Mouse (Mus musculus): ENCODE data around the gene Atxn2l. TPM values are rescaled to one million over a fixed set of nuclear protein-coding genes. Genes with fewer than 3 reads are reported as not detected.

The Atxn2l gene
- polyA plus RNA-seq, 1 experiment from 2014 or later, result 24.5 TPM

DNA sequence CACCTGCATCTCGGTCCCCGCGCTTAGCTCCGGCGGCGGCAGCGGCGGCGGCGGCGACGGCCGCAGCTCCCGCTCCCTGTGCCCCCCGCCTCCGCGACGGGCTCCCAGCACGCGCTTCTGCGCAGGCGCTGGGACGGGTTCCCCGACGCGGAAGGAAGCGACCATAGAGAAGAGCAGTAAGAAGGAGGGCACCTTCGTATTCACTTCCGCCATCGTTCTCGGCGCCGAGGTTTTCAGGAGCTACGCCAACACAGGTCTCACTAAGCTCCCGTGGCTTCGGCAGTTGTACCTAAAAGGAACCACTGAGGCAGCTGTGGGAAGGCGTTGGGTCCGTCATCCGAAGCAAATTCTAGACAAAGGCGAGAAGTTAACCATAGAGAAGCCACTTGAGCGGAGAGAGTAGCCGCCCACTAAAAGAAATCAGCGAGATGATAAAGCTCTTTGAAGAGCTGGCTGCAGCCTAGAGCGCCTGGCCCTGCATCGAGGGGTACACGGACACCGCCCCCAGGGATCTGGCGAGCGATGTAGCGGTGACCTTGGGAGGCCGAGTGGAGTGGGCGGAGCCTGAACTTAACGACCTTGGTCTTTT is 28.1 kb downstream of the Atxn2l start, which contains the start of gene Sh2b1:
Gene Sh2b1, minus strand, starts transcription at position 432 of the 589 bp plus-strand sequence.
- peak within 1 kb of the TSS; percentile 94 for H3K9ac ChIP-seq (ENCODE audit: low read depth, low read length)
- peak; percentile 88 for ATAC-seq (ENCODE audit: low read depth)
- H3K4me1 ChIP-seq (ENCODE audit: control insufficient read depth, low read depth, low read length), result peaks cover 22% of the 10 kb centered on the region
- H3K4me2 ChIP-seq (ENCODE audit: low read depth, low read length), result peak within 1 kb of the TSS; percentile 89
- WGBS (ENCODE audit: insufficient replicate concordance), result under 1% methylated on average over 53 of the region's 53 CpGs
- H3K9me3 ChIP-seq (replicated peaks; ENCODE audit: control insufficient read depth, low read length), result no peaks in the 10 kb centered on the region
- H3K36me3 ChIP-seq (ENCODE audit: control insufficient read depth, insufficient read depth), result peaks cover 9% of the 10 kb centered on the region; the same call in 1 of the 2 replicates
- no peaks in the 10 kb centered on the region for H3K27me3 ChIP-seq (ENCODE audit: control insufficient read depth, insufficient read depth, low read depth, low read length)
- peak within 1 kb of the TSS; percentile 86 for H3K4me3 ChIP-seq (ENCODE audit: low read depth, low read length)
- H3K27ac ChIP-seq (ENCODE audit: low read length), result peak within 1 kb of the TSS; percentile 88

DNA sequence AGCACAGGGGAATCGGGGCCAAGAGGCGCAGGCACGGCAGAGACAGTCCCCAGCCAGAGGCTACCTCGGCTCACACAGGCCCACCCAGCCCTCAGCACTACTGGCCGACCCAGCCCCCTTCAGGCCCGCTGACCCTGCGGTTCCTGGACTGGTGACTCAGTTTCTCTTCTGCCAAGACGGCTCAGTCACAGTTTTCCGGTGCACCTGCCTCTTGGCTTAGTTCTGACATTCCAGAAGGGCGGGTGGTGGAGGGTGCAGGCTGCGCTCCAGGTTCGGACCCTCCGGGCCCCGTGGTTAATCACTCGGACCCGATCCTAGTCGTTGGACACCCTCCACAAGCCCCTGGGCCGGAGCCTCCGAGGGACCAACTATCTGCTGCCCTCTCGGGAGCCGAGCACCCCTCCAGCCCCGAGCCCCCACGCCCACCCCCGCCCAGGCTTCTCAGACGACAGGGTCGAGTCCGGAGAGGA is 28.7 kb downstream of the Atxn2l start:
- H3K27ac ChIP-seq (ENCODE audit: low read length), result peak overlapping the region; percentile 88
- H3K9ac ChIP-seq (ENCODE audit: low read depth, low read length), result peak overlapping the region; percentile 94
- H3K27me3 ChIP-seq (ENCODE audit: control insufficient read depth, insufficient read depth, low read depth, low read length), result no peaks in the 10 kb centered on the region
- ATAC-seq (ENCODE audit: low read depth), result peak; percentile 4; the same call in 1 of the 2 replicates
- H3K4me1 ChIP-seq (ENCODE audit: control insufficient read depth, low read depth, low read length), result peaks cover 22% of the 10 kb centered on the region
- WGBS (ENCODE audit: insufficient replicate concordance), result under 1% methylated on average over 27 of the region's 27 CpGs
- H3K9me3 ChIP-seq (replicated peaks; ENCODE audit: control insufficient read depth, low read length), result no peaks in the 10 kb centered on the region
- peaks cover 11% of the 10 kb centered on the region for H3K36me3 ChIP-seq (ENCODE audit: control insufficient read depth, insufficient read depth)
- H3K4me3 ChIP-seq (ENCODE audit: low read depth, low read length), result peak overlapping the region; percentile 86
- peak overlapping the region; percentile 89 for H3K4me2 ChIP-seq (ENCODE audit: low read depth, low read length)

DNA sequence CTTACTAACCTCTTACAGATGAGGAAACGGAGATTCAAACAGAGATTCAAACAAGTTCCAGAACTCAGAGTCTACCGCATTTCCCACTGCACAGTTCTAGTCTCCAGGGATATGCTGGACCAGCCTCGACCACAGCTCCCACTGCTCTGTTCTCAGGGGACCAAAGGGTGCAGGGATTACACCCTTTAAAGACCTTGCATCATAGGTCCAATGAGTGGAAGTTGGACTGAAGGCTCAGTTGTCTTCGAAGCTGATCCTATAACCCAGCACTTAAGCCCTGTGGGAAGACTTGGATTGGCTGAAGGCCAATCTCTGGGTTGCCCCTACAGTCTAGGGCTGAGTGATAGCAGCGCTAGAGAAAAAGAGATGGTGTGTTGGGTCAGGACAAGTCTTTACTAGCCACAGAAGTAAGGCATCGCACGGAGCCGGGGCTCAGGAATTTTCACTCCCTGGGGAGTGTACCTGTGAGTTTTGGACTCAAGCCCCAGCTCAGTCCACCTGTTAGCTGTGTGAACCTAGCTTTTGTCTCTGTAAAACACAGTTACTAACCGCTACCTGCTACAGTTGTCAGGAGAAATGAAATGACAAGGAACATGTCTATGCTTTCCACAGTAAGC is 29.7 kb downstream of the Atxn2l start:
- Histone ChIP-seq H3K9me3 (replicated peaks; ENCODE audit: control insufficient read depth, low read length) (no peaks in the 10 kb centered on the region), H3K4me1 (ENCODE audit: control insufficient read depth, low read depth, low read length) (peaks cover 22% of the 10 kb centered on the region), H3K27ac (ENCODE audit: low read length) (peak overlapping the region; percentile 23; the same call in 1 of the 2 replicates), H3K4me2 (ENCODE audit: low read depth, low read length) (peak overlapping the region; percentile 89), H3K9ac (ENCODE audit: low read depth, low read length) (no peak overlapping the region; the same call in 1 of the 2 replicates), H3K4me3 (ENCODE audit: low read depth, low read length) (peak overlapping the region; percentile 86), H3K27me3 (ENCODE audit: control insufficient read depth, insufficient read depth, low read depth, low read length) (no peaks in the 10 kb centered on the region), H3K36me3 (ENCODE audit: control insufficient read depth, insufficient read depth) (peaks cover 16% of the 10 kb centered on the region)
- WGBS (ENCODE audit: insufficient replicate concordance), result 68% methylated on average over 9 of the region's 9 CpGs
- no peak for ATAC-seq (ENCODE audit: low read depth)

DNA sequence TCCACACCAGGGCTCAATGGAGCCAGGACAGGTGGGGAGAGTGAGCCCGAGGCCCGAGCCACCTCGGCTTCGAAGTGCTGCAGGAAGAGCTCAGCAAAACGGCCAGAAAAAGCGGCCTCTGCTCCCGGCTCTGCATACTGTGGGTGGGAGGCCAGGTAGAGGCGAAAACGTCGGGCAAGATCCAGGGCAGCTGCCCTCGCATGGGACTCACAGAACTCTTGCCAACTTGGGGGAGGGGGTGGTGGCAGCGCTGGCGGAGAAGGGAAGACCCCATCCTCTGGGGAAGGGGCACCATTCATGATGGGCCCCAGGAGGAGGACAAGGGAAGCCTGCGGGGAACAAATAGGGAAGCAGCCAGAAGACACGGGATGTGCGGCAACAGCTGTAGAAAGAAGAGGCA is 30.5 kb downstream of the Atxn2l start:
- Histone ChIP-seq H3K9me3 (replicated peaks; ENCODE audit: control insufficient read depth, low read length) (no peaks in the 10 kb centered on the region), H3K4me3 (ENCODE audit: low read depth, low read length) (no peak overlapping the region), H3K4me1 (ENCODE audit: control insufficient read depth, low read depth, low read length) (peaks cover 22% of the 10 kb centered on the region), H3K27me3 (ENCODE audit: control insufficient read depth, insufficient read depth, low read depth, low read length) (no peaks in the 10 kb centered on the region), H3K4me2 (ENCODE audit: low read depth, low read length) (peak overlapping the region; percentile 89; the same call in 1 of the 2 replicates), H3K9ac (ENCODE audit: low read depth, low read length) (no peak overlapping the region; the same call in 1 of the 2 replicates), H3K27ac (ENCODE audit: low read length) (peak overlapping the region; percentile 49), H3K36me3 (ENCODE audit: control insufficient read depth, insufficient read depth) (peaks cover 22% of the 10 kb centered on the region)
- WGBS (ENCODE audit: insufficient replicate concordance), result 40% methylated on average over 16 of the region's 16 CpGs
- no peak for ATAC-seq (ENCODE audit: low read depth)

DNA sequence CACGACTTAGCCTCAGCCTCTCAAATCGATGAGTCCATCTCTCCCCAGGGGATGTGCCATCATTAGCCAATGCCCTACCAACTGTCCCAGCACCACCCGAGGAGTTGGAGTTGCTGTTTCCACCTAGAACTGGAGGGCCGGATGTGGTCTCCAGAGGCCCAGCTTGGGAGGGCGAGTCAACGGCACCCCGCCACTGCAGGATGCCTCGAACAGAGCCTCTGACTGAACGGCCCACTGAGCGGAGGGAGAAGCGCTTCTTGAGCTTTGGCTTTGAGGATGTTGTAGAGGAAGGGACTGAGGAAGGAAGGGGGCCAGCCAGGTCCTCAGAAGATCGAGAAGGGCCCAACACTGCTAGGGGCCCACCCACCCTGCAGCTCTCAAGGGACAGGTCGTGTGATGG is 30.9 kb downstream of the Atxn2l start:
- peaks cover 22% of the 10 kb centered on the region for H3K4me1 ChIP-seq (ENCODE audit: control insufficient read depth, low read depth, low read length)
- no peaks in the 10 kb centered on the region for H3K9me3 ChIP-seq (replicated peaks; ENCODE audit: control insufficient read depth, low read length)
- H3K9ac ChIP-seq (ENCODE audit: low read depth, low read length), result no peak overlapping the region; the same call in 1 of the 2 replicates
- H3K4me3 ChIP-seq (ENCODE audit: low read depth, low read length), result peak overlapping the region; percentile 5; the same call in 1 of the 2 replicates
- H3K36me3 ChIP-seq (ENCODE audit: control insufficient read depth, insufficient read depth), result peaks cover 26% of the 10 kb centered on the region
- H3K4me2 ChIP-seq (ENCODE audit: low read depth, low read length), result peak overlapping the region; percentile 89; the same call in 1 of the 2 replicates
- peak overlapping the region; percentile 49 for H3K27ac ChIP-seq (ENCODE audit: low read length)
- WGBS (ENCODE audit: insufficient replicate concordance), result 40% methylated on average over 13 of the region's 13 CpGs
- ATAC-seq (ENCODE audit: low read depth), result no peak
- no peaks in the 10 kb centered on the region for H3K27me3 ChIP-seq (ENCODE audit: control insufficient read depth, insufficient read depth, low read depth, low read length)

DNA sequence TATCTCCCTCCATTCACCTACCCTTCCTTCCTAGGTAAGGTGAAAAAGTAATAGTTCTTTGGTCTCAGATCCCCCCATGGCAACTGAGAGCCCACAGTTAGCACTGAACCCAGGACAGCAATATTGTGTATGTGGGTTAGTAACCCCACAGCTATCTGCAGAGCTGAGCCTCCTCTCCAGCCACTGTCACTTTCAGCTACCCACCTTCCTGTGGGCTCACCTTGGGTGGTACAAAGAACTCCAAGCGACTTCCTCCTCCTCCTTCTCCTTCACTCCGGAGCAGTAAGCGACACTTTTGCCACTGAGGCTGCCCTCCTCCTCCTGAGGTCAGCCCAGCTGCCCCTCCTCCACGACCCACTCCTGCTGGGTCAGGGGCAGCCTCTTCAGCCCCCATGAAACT is 31.4 kb downstream of the Atxn2l start:
- no peaks in the 10 kb centered on the region for H3K27me3 ChIP-seq (ENCODE audit: control insufficient read depth, insufficient read depth, low read depth, low read length)
- H3K9ac ChIP-seq (ENCODE audit: low read depth, low read length), result no peak overlapping the region
- peak overlapping the region; percentile 49; the same call in 1 of the 2 replicates for H3K27ac ChIP-seq (ENCODE audit: low read length)
- peak overlapping the region; percentile 5; the same call in 1 of the 2 replicates for H3K4me3 ChIP-seq (ENCODE audit: low read depth, low read length)
- 0 out of 2 replicates have a peak overlapping the region, but pooled peaks have one; percentile 24 for H3K4me2 ChIP-seq (ENCODE audit: low read depth, low read length)
- H3K36me3 ChIP-seq (ENCODE audit: control insufficient read depth, insufficient read depth), result peaks cover 26% of the 10 kb centered on the region
- peaks cover 22% of the 10 kb centered on the region for H3K4me1 ChIP-seq (ENCODE audit: control insufficient read depth, low read depth, low read length)
- H3K9me3 ChIP-seq (replicated peaks; ENCODE audit: control insufficient read depth, low read length), result no peaks in the 10 kb centered on the region
- WGBS (ENCODE audit: insufficient replicate concordance), result 24% methylated on average over 4 of the region's 4 CpGs
- ATAC-seq (ENCODE audit: low read depth), result no peak

DNA sequence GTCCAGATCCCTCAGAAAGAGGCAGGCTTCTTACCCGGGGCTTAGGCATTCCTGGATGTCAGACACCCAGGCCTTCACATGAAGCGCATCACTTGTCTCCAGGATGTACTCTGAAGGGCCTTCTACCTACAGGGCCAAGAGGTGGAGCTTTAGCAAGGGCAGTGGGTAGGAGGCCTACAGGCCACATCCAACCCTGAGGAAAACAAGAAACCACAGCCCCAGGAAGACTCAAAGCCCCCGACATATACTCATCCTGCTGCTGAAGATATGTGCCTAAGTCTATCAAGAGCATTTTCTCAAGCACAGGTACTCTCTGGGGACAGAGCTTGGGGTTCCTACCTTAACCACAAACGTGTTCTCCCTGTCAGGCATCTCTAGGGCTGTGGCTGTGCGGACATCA is 31.9 kb downstream of the Atxn2l start:
- 58% methylated on average over 5 of the region's 5 CpGs for WGBS (ENCODE audit: insufficient replicate concordance)
- Histone ChIP-seq H3K4me1 (ENCODE audit: control insufficient read depth, low read depth, low read length) (peaks cover 21% of the 10 kb centered on the region), H3K27ac (ENCODE audit: low read length) (no peak overlapping the region; the same call in 1 of the 2 replicates), H3K9ac (ENCODE audit: low read depth, low read length) (no peak overlapping the region), H3K4me3 (ENCODE audit: low read depth, low read length) (no peak overlapping the region), H3K4me2 (ENCODE audit: low read depth, low read length) (no peak overlapping the region), H3K9me3 (replicated peaks; ENCODE audit: control insufficient read depth, low read length) (no peaks in the 10 kb centered on the region), H3K36me3 (ENCODE audit: control insufficient read depth, insufficient read depth) (peaks cover 26% of the 10 kb centered on the region), H3K27me3 (ENCODE audit: control insufficient read depth, insufficient read depth, low read depth, low read length) (no peaks in the 10 kb centered on the region)
- no peak for ATAC-seq (ENCODE audit: low read depth)

DNA sequence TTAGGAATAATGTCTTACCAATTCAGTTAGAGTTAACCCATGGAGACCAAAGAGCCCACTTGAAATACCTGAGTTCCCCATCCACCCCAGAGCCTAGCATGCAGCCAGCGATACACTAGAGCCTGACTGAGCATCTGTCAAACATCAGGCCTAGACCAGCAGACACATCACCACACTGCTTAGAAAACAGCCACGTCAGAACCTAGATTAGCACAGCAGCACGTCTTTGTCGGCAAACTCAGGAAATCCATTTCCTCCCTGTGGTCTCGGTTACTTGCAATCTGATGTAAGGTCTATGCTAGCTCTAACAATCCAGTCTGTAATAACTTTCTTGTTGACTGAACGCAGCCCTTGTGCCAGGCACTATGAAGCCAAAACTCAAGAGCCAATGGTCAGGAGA is 33.2 kb downstream of the Atxn2l start:
- peaks cover 26% of the 10 kb centered on the region for H3K36me3 ChIP-seq (ENCODE audit: control insufficient read depth, insufficient read depth)
- H3K4me3 ChIP-seq (ENCODE audit: low read depth, low read length), result no peak overlapping the region
- 30% methylated on average over 6 of the region's 6 CpGs for WGBS (ENCODE audit: insufficient replicate concordance)
- H3K9ac ChIP-seq (ENCODE audit: low read depth, low read length), result no peak overlapping the region
- no peaks in the 10 kb centered on the region for H3K9me3 ChIP-seq (replicated peaks; ENCODE audit: control insufficient read depth, low read length)
- H3K27ac ChIP-seq (ENCODE audit: low read length), result 0 out of 2 replicates have a peak overlapping the region, but pooled peaks have one; percentile 3
- no peak for ATAC-seq (ENCODE audit: low read depth)
- H3K27me3 ChIP-seq (ENCODE audit: control insufficient read depth, insufficient read depth, low read depth, low read length), result no peaks in the 10 kb centered on the region
- peaks cover 19% of the 10 kb centered on the region for H3K4me1 ChIP-seq (ENCODE audit: control insufficient read depth, low read depth, low read length)
- H3K4me2 ChIP-seq (ENCODE audit: low read depth, low read length), result no peak overlapping the region
